Mouse (Mus musculus) limb, embryonic 11.5 days (tissue): Measurements from ENCODE around the gene Scap. TPM values are rescaled to one million over a fixed set of nuclear protein-coding genes. Genes with fewer than 3 reads are reported as not detected.

ENCODE experiments used
- ATAC-seq: fragments of 200-750 bp; cut with Nextera tagmentation; 2 replicates; pipeline ENCODE4 v1.8.0; 2017; ENCODE audit warnings: low read depth; ENCODE audit not compliant: insufficient number of reproducible peaks, low FRiP score, low TSS enrichment
- DNase-seq: peaks from one replicate; pipeline ENCODE4 v3.0.0-alpha.2; 2015; ENCODE audit warnings: low spot score
- H3K27ac ChIP-seq: fragments of 300-500 bp; sonication (generic); replicated peaks from 2 replicates; pipeline ENCODE4 v1.5.1; 2014; ENCODE audit warnings: low read depth, mild to moderate bottlenecking, low read length
- H3K27me3 ChIP-seq: fragments of 300-500 bp; sonication (generic); 2 replicates; pipeline ENCODE4 v1.6.1; 2014; ENCODE audit warnings: mild to moderate bottlenecking, low read length, mixed read lengths; ENCODE audit not compliant: control insufficient read depth, insufficient read depth
- H3K36me3 ChIP-seq: fragments of 300-500 bp; sonication (generic); 2 replicates; pipeline ENCODE4 v1.6.1; 2014; ENCODE audit warnings: mild to moderate bottlenecking, low read length, moderate library complexity, mixed read lengths; ENCODE audit not compliant: control insufficient read depth, insufficient read depth
- H3K4me1 ChIP-seq: fragments of 300-500 bp; sonication (generic); 2 replicates; pipeline ENCODE4 v1.6.1; 2014; ENCODE audit warnings: low read length, mixed read lengths; ENCODE audit not compliant: control insufficient read depth, insufficient read depth
- H3K4me2 ChIP-seq: fragments of 300-500 bp; sonication (generic); 2 replicates; pipeline ENCODE4 v1.6.1; 2014; ENCODE audit warnings: low read depth, mild to moderate bottlenecking, moderate library complexity; ENCODE audit not compliant: severe bottlenecking
- H3K4me3 ChIP-seq: fragments of 300-500 bp; sonication (generic); 2 replicates; pipeline ENCODE4 v1.5.1; 2014; ENCODE audit warnings: low read depth, low read length
- H3K9ac ChIP-seq: fragments of 300-500 bp; sonication (generic); 2 replicates; pipeline ENCODE4 v1.6.1; 2014; ENCODE audit warnings: mild to moderate bottlenecking, low read length
- H3K9me3 ChIP-seq: fragments of 300-500 bp; sonication (generic); 2 replicates; pipeline ENCODE4 v1.6.1; 2016; ENCODE audit warnings: low read length; ENCODE audit not compliant: control insufficient read depth
- WGBS: fragments of 180-500 bp; shearing (Covaris S2); extraction: QIAGEN DNeasy Blood & Tissue Kit; methylation state at CpG from one replicate; pipeline ENCODE4 v1.1.7; 2014; 5-methylcytosine and 5-hydroxymethylcytosine counted together
- polyA plus RNA-seq: library from polyadenylated mRNA; unstranded; fragments of >200 nt; fragmentation: Nextera tagmentation; extraction: Ambion mirVana; gene quantifications from 2 replicates; pipeline ENCODE4 v1.2.1, GENCODE M21; 2014

Scap gene
- polyA plus RNA-seq, 1 experiment from 2014 or later: 22.1 TPM

DNA sequence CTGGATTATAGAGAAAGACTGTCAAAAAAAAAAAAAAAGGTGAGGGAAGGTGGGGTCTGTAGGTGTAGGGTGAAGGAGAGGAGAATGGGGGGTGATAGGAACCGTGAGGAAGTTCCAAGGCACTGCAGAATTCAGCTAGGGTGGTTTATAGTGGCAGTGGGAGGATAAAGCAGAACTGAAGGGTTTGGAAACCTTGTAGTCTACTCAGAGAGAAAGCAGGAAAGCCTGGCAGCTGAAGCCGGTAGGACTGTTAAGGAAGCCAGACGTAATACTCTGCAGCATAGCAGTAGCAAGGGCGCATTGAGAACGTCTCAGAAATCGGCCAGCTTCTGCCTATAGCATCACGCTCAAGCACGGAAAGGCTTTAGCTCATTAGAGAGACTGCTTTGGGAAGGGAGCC is 8.9 kb downstream of the Scap start:
- H3K27ac ChIP-seq: no peak overlapping the region
- H3K4me3 ChIP-seq: no peak overlapping the region
- 70% methylated on average over 8 of the region's 8 CpGs for WGBS
- no peaks in the 10 kb centered on the region for H3K27me3 ChIP-seq
- no peak overlapping the region for H3K4me2 ChIP-seq
- H3K9ac ChIP-seq: no peak overlapping the region
- H3K9me3 ChIP-seq: no peaks in the 10 kb centered on the region
- H3K4me1 ChIP-seq: no peaks in the 10 kb centered on the region
- no peak for ATAC-seq
- DNase-seq: no peak
- H3K36me3 ChIP-seq: no peaks in the 10 kb centered on the region

DNA sequence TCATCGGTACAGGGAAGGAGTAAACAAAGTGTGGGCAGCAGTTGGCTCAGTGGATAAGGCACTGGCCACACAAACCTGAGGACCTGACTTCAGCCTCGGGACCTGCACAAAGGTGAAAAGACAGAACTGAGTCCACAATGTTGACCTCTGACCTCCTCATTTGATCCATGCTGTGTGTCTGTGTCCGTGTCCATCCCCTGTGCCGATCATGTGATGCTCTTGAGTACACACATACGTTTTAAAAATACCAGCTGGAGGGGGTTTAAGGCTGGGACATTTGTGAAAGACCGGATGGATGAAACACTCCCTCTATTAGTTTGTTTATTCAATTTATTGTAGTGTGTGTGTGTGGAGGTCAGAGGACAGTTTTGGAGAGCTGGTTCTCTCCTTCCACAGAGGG is 10.7 kb downstream of the Scap start:
- 66% methylated on average over 6 of the region's 6 CpGs for WGBS
- no peak overlapping the region for H3K4me2 ChIP-seq

DNA sequence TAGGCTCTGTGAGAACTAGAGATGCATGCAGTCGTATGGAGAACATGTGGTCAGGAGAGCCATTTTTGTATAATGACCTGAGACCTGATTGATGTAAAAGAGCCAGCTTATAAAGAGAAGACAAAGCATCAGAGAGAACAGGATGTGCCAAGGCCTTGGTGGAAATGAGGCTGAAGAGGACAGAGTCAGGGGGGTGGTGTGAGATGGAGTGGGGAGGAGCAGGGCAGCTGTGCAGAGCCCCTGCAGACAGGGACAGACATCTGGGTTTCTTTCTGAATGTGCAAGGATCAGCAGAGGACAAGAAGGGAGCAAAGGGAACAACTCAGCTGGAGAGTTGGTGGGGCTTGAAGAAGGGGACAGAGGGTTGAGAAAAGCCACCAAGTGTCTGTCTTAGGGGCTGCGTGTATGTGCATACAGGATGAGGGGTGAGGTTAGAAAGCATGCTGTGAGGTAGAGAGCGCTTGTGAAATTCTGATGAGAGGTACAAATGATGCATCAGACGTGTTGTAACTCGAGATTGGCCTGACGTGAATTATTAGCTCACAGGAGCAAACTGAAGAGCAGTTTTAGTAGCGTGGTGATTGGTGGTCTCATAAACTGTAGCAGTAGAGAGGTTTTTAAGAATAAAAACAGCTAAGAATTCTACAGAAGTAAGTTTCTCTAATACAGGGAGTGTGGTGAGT is 12.1 kb downstream of the Scap start:
- 31% methylated on average over 7 of the region's 7 CpGs for WGBS
- Histone ChIP-seq H3K4me2 (no peak overlapping the region), H3K9ac (no peak overlapping the region), H3K9me3 (no peaks in the 10 kb centered on the region), H3K4me3 (no peak overlapping the region), H3K27me3 (no peaks in the 10 kb centered on the region), H3K27ac (no peak overlapping the region), H3K4me1 (no peaks in the 10 kb centered on the region), H3K36me3 (no peaks in the 10 kb centered on the region)
- ATAC-seq: no peak
- no peak for DNase-seq

More for the DNA sequence above, 10.7 kb downstream of the Scap start:
- H3K36me3 ChIP-seq: no peaks in the 10 kb centered on the region
- DNase-seq: no peak
- no peaks in the 10 kb centered on the region for H3K9me3 ChIP-seq
- no peak overlapping the region for H3K27ac ChIP-seq
- no peak for ATAC-seq
- no peak overlapping the region for H3K4me3 ChIP-seq
- H3K27me3 ChIP-seq: no peaks in the 10 kb centered on the region
- H3K9ac ChIP-seq: no peak overlapping the region
- H3K4me1 ChIP-seq: no peaks in the 10 kb centered on the region

DNA sequence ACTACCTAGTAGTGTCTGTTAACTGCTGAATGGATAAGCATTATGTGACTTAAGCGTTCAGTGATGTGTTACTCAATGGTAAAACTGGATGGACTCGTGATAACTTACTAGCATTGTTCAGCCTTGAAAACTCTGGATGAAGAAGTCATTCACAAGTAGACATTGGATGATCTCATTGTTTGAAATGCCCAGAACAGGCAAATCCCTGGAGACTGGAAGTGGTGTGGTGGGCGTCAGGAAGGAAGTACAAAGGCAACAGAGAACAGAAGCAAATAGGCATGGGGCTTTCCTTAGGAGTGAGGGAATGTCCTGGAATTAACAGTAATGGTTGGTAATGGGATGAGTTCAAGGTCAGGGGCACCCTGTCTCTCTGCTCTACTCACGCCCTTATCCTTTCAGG is 15.8 kb downstream of the Scap start:
- Histone ChIP-seq H3K9me3 (no peaks in the 10 kb centered on the region), H3K36me3 (no peaks in the 10 kb centered on the region), H3K4me2 (no peak overlapping the region), H3K4me3 (no peak overlapping the region), H3K4me1 (no peaks in the 10 kb centered on the region), H3K9ac (no peak overlapping the region), H3K27ac (no peak overlapping the region), H3K27me3 (no peaks in the 10 kb centered on the region)
- no peak for ATAC-seq
- 87% methylated on average over 4 of the region's 4 CpGs for WGBS
- no peak for DNase-seq

DNA sequence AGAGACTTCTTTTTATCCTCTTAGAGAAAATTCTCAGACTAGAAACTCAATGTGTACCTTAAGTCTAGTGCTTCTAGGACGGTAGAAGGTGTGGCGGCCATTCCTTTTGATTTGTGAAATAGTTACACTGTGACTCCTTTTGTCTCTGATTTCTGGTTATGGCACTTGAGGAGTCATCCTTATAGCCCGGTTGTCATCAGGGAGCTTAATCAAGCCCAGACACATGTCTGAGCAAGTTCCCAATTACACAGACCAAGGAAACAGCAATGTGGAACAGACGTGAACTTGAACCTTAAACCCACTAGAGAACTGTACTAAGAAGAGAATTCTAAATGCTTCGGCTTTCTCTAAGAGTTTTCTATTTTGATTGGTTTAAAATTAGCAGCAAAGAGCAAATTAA is 17.1 kb downstream of the Scap start:
- Histone ChIP-seq H3K4me1 (no peaks in the 10 kb centered on the region), H3K4me3 (no peak overlapping the region), H3K4me2 (no peak overlapping the region), H3K27me3 (no peaks in the 10 kb centered on the region), H3K9me3 (no peaks in the 10 kb centered on the region), H3K36me3 (no peaks in the 10 kb centered on the region), H3K27ac (no peak overlapping the region), H3K9ac (no peak overlapping the region)
- ATAC-seq: no peak
- WGBS: 80% methylated on average over 5 of the region's 5 CpGs
- DNase-seq: no peak

DNA sequence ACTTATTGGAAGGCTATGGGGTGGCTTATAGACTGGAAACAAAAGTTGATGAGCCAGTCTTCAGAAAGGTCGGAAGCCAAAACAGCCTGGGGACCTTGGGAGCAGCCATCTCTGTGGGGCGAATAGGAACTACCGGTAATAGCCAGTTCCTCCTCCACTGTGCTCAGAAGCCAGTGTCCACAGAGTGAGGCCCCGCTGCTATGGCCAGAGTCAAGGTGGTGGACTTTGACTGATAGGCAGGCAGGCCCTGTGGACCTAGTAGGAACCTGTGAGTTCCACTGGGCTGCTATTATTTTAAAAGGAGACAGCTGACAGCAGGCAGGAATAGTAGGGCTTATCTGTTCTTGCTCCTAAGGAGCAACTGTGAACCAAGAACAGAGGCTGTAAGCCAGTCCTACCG is 17.5 kb downstream of the Scap start:
- Histone ChIP-seq H3K4me1 (no peaks in the 10 kb centered on the region), H3K9me3 (no peaks in the 10 kb centered on the region), H3K36me3 (no peaks in the 10 kb centered on the region), H3K4me3 (no peak overlapping the region), H3K4me2 (no peak overlapping the region), H3K27me3 (no peaks in the 10 kb centered on the region), H3K27ac (no peak overlapping the region), H3K9ac (no peak overlapping the region)
- DNase-seq (no peak), ATAC-seq (no peak)
- WGBS: 81% methylated on average over 5 of the region's 5 CpGs

DNA sequence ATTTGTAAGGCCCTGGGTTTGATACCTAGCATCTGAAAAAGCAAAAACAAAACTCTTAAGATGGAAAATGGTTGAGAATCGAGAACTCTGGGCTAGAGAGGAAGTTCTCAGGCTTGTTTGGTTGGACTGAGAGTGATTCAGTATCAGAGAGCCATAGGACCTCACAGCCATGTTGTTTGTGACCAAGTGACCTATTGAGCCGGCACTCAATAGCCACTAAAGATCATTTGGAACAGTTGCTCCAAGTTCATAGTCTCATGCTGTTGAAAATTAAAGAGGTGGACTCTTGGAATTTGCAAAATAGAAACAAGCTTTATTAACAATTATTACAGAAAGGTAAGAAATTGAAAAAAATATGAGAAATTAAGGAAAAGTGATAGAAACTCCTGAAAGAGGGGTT is 18.3 kb downstream of the Scap start:
- DNase-seq: no peak
- H3K27me3 ChIP-seq: no peaks in the 10 kb centered on the region
- H3K9me3 ChIP-seq: no peaks in the 10 kb centered on the region
- H3K4me1 ChIP-seq: no peaks in the 10 kb centered on the region
- no peak overlapping the region for H3K27ac ChIP-seq
- no peak for ATAC-seq
- H3K9ac ChIP-seq: no peak overlapping the region
- no peaks in the 10 kb centered on the region for H3K36me3 ChIP-seq
- WGBS: 91% methylated on average over 2 of the region's 2 CpGs
- H3K4me2 ChIP-seq: no peak overlapping the region
- H3K4me3 ChIP-seq: no peak overlapping the region

DNA sequence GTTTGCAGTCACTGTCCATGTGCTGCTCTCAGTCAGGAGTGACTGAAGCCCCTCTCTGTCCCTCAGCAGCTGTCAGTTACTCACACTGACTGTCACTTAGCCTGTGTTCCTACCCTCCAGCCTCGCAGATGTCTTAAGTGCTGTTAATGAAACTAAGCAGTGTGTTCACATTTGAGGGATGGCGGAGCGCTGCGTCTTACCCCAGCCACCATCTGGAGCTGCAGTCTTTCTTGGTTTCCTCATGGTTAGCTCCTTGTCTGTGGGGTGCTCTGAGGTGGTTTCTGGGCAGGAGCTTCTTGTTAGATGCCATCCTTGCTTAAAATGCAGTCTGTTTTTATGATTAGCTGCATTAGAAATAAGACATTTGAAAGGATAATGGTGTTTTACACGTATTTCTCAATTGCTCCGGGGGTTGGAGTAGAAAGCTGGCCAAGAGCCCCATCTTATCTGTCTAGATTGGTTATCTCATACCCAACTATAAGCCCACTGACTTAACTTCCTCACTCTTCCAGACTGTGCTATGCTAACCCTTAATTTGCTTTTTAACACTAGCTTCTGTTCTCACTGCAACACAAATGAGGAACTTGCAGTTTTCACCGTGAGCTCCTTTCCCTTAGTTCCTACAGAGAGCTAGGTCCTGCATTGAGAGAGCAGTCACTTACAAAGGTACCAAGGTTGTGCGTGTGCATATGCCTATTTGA is 19.0 kb downstream of the Scap start:
- Histone ChIP-seq H3K4me3 (no peak overlapping the region), H3K27me3 (no peaks in the 10 kb centered on the region), H3K9ac (no peak overlapping the region), H3K9me3 (no peaks in the 10 kb centered on the region), H3K4me2 (no peak overlapping the region), H3K4me1 (no peaks in the 10 kb centered on the region), H3K36me3 (no peaks in the 10 kb centered on the region), H3K27ac (no peak overlapping the region)
- ATAC-seq (no peak), DNase-seq (no peak)
- 88% methylated on average over 8 of the region's 8 CpGs for WGBS
